Mouse (Mus musculus) kidney, adult 18-20 months (tissue): ENCODE data around the gene Pirt.

Source experiments
- DNase-seq: peaks from one replicate; pipeline ENCODE4 v3.0.0; 2021

The Pirt gene

DNA sequence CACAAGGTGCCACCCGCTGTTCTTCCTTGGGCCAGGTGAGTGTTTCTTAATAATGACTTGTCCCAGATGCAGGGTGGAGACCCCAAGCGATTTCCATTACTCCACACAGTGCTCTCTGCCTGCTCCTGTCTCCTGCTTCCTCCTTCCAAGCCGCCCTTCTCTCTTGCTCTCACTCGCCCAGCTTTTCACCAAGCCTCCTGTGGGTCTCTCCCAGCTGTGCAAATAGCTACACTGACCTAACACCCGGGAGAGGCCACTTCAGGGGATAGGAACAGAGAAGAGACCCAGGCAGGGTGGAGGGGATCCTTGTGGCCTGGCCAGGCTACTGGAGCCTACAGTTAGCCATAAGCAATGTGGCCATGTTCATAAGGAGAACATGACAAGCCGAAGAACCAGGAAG, 35.1 kb downstream of the Pirt start:
- DNase-seq, result no peak

DNA sequence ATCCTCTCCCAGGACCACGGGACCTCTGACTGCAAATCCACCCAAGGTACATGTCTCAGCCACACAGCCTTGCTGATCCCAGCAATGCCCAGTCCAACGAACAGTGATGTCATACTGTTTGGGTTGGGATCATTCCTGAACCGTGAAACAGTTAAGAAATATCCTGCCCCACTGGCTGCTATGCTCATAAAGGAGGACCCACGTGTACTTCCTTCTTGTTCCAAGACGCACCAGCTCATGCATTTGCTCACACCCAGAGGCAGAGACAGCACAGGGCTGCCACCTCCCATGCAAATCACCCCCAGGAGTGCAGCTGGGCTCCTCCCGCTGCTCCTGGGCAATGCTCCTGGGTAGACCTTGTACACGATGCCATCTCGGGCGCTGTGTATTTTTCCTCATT, 44.5 kb downstream of the Pirt start, which contains the start of gene Tmem238l:
Tmem238l (plus strand) TSS at position 336 of the 400 bp plus-strand sequence.
- DNase-seq, result no peak

DNA sequence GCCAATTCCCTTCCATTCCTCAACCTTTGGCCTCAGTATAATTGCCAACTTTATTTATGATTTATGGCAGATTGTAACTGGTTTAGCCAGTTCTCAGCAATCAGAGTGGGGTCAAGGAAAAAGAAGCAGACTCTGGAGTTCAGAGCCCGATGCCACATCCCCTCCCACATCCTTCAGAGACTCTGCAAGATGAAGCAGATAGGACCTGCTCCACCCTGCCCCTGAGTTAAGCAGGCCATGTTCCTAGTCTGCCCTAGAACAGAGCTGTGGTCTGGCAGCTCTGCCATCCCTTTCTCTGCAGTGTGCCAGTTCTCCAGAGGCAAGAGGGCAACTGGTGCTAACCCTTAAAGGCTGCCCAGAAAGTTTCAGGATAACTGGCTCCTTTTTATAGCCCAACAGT, 49.0 kb downstream of the Pirt start:
- DNase-seq, result no peak

DNA sequence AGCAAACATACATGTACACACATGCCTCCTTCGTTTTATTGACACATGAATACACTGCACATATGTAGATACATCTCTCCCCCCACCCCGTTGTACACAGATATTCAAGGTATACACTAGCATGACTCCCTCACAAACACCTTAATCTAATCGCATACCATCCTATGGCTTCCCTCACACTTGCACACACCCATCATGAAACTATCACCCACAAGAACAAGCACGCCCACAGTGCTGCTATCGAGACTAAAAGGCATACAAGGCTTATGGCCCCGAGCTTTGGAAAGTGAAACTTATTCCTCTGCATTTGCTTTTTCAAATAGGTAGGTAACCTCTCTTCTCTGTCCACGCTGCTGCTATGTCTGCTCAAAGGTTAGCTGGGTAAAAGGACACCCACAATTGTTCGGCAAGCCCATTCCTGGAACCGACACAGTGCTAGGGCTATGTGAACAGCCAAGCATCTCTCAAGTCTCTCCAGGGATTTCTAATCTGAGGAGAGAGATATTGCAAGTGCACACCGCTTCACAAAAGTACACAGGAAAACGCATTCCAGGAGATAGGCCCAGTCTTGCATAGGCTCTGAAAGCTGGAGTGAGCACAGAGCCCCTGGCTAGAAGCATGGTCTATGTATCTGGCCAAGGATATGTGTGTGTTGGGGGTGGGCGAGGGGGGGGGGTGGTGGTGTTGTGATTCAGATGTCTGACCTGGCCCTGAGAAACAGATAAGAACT, 49.8 kb downstream of the Pirt start:
- no peak for DNase-seq

DNA sequence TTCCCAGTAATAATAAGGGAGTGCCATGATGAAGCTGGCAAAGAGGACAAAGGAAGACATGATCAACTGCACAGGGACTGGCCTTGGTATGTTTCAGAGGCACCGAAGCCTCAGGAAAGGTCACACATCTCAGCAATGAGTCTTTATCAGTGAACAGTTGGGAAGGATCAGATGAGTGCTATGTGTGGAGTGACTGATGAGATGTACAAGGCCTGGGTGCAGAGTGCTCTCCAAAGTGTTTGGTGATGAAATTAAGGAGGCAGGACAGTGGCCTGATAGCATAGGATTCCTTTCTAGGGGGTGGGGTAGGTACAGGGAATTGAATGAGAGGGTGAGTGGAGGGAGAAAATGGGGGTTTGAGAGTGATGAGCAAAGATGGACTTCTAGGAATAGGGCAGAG, 51.7 kb downstream of the Pirt start:
- DNase-seq, result no peak

DNA sequence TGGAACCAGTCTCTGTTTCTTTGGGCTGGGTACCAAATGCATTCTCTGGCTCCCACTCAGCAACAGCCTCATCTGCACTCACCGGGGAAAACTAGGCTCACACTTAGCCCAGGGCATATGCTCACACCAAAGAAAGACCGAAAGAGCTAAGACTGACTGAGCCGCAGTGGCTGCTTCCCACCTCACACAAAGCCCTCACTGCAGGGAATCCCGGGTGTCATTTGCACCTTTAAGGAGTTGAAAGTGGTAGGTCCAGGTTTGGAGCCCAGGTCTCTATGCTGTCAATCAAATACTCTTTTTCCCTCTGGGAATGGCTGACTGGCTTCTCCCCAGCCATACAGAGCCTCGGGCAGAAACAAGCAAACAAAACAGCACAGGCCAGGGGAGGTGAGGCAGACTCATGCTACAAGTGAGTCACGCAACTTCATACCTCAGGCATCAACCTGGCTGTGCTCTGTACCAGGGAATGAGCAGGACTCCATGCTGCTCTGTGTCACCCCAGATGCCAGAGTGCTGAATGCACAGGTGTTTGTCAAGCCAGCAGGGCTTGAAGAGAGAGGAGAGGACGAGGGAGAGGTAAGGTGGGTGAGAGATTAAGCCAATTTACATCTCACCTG, 54.8 kb downstream of the Pirt start:
- no peak for DNase-seq

DNA sequence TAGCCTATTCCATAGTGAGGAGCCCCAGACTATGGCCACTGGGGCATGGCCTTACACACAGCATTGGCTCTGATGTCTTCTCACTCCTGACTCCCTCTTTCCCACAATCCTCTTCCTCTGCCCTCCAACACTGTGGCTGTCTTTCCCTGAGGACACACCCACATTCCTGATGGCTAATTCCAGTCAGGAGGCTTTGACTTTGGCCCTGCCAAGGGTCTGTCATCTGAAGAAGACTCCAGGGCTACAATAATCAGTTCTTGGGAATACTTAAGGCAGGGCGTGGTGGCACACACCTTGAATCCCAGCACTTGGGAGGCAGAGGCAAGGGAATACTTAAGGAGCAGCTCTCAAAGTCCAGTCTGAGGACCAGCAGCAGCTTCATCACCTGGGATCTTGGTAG, 56.8 kb downstream of the Pirt start:
- DNase-seq, result no peak

DNA sequence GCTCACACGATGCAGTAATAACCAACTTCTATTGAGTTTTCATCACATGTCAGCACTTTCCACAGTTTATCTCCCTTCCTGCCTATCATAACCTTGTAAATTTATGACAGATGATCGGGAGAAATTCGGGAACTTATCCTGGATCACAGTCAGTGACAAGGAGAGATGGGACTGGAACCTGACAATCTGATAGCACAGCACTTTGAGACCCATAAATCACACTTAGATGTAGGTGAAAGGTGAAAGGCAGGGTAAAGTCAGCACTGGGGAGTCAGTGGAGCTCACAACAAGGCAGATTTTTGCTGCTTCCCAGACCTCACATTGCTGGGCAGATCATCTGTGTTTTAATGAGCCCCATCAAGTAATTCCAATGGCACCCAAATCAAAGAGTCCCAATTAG, 61.7 kb downstream of the Pirt start:
- no peak for DNase-seq

DNA sequence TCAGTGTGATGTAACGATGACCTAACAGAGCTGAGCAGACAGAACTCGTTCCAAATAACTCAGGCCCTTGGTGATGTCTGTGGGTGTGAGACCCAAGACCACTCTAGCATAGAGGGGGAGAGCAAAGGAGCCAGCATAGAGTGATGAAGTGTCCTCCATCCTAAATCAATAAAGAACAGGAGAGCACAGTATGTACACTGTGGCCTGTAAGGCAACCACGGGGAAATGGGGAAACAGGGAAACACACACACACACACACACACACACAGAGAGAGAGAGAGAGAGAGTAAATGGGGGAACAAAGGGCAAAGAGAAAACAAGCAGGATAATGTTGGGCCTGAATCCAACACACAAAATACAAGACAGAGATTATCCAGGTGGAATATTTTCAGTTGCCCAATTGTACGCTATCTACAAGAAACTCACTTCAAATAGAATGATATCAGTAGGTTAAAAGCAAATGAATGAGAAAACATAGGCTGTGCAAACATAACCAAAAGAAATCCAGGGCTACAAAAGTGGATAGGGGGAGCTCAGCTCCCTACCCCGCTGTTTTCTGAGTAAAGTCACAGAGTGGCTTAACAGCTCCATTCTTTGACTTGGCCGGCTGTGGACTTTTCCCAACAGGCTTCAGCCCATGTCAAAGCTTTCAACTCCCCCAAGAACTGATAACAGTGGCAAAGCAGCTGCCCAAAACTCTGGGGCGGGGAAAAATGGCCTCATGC, 64.0 kb downstream of the Pirt start:
- no peak for DNase-seq
